Mouse (Mus musculus): Measurements from ENCODE around the gene Cblb.

Cblb gene

GRCm38 (mm10) chr16:52038821-52039220 is 7.8 kb downstream of the Cblb start:
- no peak for DNase-seq (ENCODE audit: extremely low spot score)

DNA sequence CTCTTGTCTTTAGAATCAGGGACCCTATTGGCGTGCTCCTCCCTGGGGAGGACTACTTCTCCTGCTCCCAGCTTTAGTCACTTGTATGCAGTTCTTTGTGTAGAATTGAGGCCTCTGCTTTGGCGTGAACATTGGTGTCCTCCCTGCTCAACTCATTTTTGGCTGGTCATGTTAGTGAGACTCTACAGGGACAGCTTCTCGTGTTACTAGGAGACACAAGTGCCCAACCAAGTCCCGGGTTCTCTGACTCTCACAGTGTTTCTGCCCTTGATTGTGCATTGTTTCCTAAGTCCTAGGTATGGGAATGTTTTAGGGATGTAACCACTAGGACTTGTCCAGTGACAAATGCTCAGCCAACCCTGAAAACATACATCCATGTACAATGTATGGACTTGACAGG is 9.9 kb downstream of the Cblb start:
- no peak for DNase-seq (ENCODE audit: extremely low spot score)

- no peak for DNase-seq (ENCODE audit: extremely low spot score)
Measured at GRCm38 (mm10) chr16:52042667-52043379, 11.8 kb downstream of the Cblb start.

- no peak for DNase-seq (ENCODE audit: extremely low spot score)
Measured at GRCm38 (mm10) chr16:52043380-52044117, 12.5 kb downstream of the Cblb start.

- no peak for DNase-seq (ENCODE audit: extremely low spot score)
Measured at GRCm38 (mm10) chr16:52044518-52044917, 13.5 kb downstream of the Cblb start.

DNA sequence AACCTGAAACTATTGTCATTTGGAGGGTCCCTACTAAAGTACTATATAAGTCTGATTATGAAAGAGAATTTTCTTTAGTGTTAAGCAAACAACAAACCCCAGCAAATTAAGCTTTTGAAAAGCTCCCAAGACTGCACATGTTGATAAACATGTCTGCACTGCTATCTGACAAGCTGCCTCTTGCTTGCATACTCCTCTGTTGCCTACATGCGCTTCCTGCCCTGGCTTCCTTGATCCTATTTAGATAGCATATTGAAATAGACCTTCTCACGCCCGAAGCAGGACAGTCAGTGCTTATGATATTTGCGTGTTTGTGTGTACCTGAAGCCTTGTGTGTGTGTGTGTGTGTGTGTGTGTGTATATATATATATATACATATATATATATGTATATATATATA is 14.0 kb downstream of the Cblb start:
- DNase-seq (ENCODE audit: extremely low spot score) = no peak

- DNase-seq (ENCODE audit: extremely low spot score) = no peak
Measured at GRCm38 (mm10) chr16:52046464-52046863, 15.4 kb downstream of the Cblb start.

GRCm38 (mm10) chr16:52051106-52051505 is 20.1 kb downstream of the Cblb start:
- no peak for DNase-seq (ENCODE audit: extremely low spot score)

DNA sequence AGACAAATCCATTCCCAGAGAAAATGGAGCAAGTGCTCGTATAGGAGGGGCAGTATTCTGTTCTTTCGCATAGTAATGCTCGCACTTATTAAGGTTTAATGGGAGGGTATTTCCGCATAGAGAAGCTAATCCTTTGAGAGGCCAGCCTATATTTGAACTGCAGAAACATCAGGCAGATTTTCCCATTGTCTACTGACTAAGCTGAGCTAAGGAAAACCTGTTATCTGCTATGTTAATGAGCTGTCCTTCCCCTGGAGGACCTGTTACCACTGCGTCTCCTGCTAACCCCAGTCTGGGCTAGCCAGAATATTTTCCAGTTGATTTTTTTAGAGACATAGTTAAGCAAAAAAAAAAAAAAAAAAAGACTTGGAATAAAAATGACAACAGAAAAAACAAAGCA is 21.7 kb downstream of the Cblb start:
- no peak for DNase-seq (ENCODE audit: extremely low spot score)

DNA sequence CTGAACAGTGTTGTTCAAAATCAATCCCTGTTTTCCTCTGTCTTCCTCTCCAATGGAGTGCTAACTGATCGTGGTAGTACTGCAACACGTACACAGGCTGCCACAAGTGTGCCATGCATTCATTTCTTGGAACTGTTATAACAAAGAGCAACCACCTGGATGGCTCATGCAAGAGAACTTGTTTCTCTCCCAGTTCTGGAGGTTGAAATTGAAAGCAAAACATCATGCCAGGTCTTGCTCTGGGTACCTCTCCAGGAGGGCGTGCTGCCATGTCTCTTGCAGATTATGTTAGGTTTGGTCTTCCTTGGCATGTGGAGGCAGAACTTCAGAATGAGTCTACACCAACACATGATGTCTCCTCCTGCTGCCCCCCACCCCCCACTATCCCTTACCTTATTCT is 24.2 kb downstream of the Cblb start:
- DNase-seq (ENCODE audit: extremely low spot score) = no peak

DNA sequence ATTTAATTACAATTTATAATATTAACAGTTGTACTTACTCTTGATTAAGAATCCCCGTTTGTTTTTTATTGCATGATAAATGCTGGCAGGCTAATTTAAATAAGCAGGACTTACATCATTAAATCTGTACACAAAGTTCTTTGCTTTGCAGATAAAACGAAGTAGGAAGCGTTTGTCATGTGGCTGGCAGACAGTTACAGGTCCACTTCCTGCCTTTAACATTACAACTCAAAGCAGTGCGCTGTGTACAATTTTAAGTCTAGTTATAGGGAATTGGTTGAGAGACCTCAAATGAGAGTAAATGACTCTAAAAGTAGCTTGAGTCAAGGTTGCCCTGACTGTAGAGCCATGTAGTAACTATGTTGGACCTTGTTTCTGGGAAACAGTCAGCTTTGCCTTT is 25.1 kb downstream of the Cblb start:
- no peak for DNase-seq (ENCODE audit: extremely low spot score)

DNA sequence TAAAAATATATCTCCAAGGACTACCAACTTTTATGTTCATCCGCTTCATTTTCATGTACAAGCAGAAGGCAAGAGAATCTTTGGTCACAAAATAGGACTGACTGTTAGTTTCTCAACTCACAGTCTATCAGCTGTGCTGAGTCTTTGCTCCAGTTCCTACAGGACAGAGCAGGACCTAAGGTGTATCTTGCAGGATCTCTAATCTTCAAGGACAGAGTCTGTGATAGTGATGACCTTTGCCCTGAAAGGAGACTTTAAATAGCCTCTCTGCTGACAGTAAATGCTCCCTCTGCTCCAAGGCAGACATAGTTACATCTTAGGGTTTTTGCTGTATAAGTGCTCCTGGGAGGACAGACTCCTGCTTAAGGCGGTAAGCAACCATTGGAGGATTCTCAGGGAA is 26.3 kb downstream of the Cblb start:
- DNase-seq (ENCODE audit: extremely low spot score) = no peak

DNA sequence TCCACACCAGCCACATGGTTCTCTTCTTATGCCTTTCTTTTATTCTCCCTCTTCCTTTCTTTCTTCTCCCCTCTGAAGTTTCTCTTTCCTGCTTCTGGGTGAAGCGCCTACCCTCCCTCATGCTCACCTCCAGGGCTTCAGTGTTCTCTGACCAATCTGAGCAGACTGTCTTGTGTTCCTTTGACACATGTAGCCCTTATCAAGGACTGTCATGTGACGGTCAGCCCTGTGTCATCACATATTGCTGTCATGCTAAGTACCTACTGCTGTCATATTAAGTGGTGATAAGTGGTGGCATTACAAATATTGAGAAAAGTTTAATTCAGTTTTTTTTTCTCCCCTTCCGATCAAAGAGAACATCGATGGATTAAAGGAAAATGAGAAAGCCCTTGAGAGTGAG is 28.5 kb downstream of the Cblb start:
- no peak for DNase-seq (ENCODE audit: extremely low spot score)

DNA sequence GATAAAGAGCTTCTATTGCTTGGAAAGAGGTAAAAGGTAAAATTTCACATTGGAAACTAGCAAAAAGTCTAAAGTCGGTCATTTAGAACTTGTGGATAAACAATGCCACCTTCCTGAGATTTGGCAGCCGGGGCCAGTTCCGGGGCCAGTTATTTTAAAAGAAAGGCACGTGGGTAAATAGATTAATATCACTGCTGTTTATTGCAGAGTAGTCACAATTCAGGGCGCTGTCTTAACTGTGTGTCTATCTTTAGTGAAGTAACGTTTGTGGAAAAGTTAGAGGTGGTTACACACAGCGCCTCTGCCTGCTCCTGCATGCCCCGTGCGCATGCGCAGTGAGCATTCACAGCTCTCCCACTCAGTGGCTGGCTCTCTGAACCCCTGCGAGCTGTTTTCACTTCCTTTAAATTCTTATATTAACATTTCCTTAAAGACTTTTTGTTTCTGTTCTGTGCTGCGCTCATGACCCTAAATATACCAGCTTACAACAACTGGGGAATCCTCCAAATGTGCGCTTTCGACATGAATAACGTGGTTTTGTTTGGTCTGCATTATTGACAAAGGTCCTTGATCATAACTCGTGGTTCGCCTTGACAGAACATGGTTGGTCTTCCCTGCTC is 29.2 kb downstream of the Cblb start:
- DNase-seq (ENCODE audit: extremely low spot score) = no peak

DNA sequence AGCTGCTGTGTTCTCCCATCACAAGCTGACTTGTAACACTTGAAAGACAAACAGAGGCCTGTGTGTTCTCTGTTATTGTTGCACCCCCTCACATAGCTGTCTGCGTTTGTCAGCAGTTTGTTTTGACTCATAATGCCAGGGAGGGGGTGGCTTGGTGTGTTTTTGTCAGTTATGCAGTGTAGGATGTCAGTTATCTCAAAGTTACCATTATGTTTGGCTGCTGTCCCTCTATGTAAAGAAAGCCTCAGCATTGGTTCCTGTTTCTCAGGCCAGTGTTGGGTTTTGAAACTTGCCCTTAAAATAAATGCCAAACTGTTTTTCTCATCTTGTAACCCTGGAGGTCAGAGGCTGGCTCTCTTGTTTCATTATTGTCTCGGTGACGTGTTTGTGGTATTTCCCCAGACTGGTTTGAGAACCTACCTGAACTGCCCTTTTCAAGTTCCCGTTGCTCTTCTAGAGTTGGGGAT is 30.0 kb downstream of the Cblb start:
- no peak for DNase-seq (ENCODE audit: extremely low spot score)

DNA sequence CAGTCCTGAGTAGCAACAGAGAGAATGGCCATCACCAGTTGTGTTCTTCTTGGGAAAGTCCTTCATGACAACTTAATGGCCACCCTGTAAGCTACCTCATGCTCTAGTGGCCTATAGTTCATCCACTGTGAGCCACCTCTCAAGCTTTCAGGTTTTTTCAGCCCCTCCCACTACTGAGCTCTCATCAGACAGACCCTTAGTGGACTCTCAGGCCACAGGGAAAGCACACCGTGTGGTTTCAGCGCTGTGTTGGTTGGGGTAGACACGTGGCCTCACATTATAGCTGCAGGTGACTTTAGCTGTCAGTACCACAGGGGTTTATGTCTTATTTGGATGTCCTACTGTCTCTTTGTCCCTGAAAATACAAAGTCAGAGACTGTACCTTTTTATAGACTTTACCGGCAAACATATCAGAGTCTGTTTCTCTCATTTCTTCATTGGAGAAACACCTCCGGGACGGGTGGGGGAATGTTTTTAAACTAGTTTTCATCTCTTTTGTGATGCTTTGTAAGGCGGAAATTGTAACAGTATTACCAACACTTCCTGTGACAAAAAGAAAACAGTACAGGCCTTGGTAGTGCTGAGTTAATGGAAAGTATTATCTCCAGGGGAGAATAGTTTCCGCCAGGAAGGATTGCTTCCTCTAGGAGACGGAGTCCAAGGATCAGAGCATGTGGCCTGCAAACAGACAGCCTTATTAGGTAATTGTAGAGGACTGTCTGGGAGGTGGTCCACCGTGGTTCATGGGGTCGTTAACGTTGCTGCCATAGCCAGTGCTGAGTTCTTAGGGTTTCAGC is 33.5 kb downstream of the Cblb start:
- no peak for DNase-seq (ENCODE audit: extremely low spot score)

DNA sequence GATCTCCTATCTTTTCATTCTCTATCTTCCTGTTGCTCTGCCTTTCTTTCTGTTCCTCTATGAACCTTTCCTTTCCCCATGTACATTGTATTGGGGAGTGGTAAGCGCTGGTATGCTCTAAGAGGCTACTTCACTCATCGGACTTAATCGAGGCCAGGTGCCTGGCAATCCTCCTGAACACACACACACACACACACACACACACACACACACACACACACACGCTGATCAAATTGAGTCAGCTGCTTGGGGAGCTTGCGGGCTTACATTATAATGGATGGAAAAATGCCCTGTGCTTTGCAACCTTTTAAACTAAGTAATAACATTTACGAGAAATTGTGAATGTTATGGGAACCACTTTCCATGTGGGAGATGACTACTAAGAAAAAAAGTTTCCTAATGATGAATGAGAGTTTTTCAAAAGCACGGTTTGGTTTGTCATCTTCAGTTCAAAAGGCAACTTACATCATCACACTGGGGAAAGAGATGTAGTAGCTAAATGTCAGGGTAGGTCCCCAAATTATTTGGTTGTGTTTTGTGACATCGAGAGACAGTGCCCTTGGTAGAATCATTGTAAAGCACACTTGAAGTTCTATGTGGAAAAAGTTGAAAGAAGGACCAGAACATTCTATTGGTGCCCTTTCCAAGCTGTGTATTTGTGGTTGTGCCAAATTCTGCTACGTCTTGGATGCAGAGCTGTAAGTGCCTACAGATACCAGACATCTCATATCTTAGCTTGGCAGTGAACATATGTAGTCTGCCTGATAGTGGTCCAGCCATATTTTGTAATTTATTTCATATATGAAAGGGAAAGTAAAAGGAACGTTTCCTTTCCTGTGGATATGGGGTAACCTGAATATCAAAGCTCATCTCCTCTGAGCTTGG is 36.8 kb downstream of the Cblb start:
- DNase-seq (ENCODE audit: extremely low spot score) = no peak

DNA sequence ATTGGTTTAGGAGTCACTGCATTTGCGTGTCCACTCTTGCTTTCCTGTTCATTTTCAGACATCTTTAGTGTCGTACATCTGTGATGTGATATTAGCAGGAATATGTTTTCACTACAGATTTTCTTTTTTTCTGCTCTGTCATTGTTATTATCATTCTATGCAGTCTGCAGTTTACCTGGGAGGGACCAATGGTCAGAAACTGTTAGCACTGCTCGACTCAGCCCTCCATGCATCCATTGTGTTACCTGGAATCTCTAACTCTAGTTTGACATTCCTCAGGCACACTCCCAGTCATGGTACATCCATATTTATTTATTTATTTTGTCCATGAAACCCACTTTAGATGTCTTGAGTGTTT is 37.5 kb downstream of the Cblb start:
- DNase-seq (ENCODE audit: extremely low spot score) = no peak

DNA sequence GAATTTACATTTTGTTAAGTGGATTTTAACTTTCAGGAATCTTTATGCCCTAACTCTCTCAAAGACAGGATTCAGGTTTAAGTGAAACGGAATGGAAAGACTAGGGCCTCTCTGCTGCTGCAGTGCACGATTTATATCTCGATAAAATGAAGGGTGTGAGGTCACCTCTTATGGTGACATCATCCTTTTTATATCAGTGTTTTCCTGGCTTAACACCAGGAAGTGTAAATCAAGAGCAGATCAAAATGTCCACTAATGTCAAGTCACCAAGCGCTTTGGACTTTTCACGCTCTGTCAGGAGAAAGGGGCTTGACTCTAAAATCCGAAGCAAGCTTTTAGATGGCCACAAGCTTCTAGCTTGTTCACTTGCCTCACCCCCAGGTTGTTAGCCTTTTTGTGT is 38.6 kb downstream of the Cblb start:
- no peak for DNase-seq (ENCODE audit: extremely low spot score)

DNA sequence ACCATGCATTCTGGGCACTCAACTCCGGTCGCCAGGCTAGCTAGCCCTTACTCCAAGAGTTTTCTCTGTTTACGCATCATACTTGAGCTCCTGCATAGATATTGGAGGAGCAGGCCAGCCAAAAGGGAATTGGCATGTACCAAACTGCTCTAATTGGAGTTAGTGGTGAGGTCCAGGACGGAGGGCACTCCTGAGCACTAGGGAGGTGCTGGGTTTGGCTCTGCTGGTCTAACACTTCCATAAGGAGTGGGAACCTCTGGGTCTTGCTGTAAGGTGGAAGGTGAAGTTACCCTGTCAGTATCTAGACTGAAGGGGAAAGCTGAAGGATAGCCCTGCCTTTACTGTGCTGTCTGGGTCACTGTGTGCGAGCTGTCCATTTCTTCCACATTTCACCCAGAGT is 39.1 kb downstream of the Cblb start:
- DNase-seq (ENCODE audit: extremely low spot score) = no peak

DNA sequence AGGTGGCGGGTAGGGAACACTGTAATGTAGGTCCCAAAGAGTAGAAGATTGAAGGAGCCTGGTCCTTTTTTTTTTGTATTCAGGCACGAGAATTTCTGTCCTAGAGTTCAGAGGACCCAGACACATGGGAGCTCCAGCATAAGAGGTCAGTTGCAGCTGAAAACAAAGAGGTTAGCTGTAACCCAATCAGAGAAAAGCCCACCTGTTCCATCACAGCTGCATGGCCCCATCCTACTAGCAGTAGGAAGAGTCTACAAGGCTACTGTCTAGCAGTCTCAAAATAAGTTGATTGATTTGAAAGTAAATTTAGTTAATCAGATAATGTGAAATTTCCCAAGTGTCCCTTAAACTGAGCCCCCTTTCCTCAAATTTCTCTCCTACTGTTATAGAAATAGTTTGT is 40.3 kb downstream of the Cblb start:
- DNase-seq (ENCODE audit: extremely low spot score) = no peak

Measured in embryo, embryonic 9.5 days (tissue).